Mouse (Mus musculus): ENCODE results near the gene Slc7a10. TPM values are rescaled to one million over a fixed set of nuclear protein-coding genes. Genes with fewer than 3 reads are reported as not detected.

The Slc7a10 gene
- not detected in 2 replicates for total RNA-seq (2012; rRNA removed)
- polyA plus RNA-seq (2012; ENCODE audit: insufficient read depth in 1 of 2, insufficient read length in 2 of 2, low read depth in 1 of 2, low replicate concordance in 2 of 2, missing spikeins in 1 of 2) = not detected

DNA sequence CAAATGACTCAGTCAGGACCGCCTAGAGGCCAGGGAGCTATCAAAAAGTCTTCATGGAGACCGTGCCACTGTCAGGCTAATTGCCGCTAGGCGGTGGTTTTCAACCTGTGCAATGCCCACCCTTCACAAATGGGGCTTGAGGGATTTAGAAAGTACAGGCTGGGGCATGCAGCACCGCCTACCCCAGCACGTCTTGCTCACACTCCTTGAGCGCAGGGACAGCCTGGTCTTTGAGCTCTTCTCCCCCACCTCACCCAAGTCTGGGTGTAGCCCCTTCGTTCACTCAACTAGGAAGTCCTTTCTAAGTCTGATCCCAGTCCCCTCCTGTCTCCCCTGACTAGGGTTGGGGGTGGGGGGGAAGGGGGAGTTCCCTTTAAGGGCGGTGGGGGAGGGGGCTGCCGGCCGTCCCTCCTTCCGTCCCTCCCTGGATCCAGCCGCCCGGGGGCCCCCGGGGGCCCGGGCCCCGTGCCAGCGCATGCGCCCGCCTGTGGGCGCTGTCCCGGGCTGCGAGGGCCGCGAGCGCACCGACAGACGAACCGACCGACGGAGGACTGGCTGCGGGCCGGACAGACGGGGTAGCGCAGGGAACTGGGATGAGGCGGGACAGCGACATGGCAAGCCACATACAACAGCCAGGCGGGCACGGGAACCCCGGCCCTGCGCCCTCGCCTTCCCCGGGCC, at the start of gene Slc7a10:
Gene Slc7a10, plus strand, starts transcription at position 497 of the 681 bp plus-strand sequence.
- H3K9ac ChIP-seq (ENCODE audit: control insufficient read depth, low read depth, low read length, poor library complexity, severe bottlenecking) = no peak within 1 kb of the TSS
- no peak within 1 kb of the TSS for H3K4me3 ChIP-seq (ENCODE audit: control insufficient read depth in 1 of 2, insufficient read depth in 1 of 2, low read depth in 2 of 2, low read length in 2 of 2)
- H3K27me3 ChIP-seq (ENCODE audit: control insufficient read depth in 1 of 2, insufficient read depth in 2 of 2, low read length in 2 of 2) = no peaks in the 10 kb centered on the region

DNA sequence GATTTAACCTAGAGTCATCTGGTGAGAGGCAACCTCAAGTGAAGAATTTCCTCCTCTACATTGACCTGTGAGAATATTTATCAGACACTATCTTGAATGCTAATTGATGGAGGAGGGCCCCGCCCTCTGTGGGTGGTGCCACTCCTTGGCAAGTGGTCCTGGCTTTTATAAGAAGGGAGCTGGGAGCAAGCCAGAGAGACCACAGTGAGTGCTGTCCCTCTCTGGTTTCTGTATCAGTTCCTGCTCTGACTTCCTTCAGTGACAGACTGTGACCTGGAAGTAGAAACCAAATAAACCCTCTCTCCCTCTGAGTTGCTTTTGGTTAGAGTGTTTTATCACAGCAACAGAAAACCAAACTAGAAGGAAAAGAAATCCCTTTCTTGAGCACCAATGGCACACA, 48.7 kb upstream of the Slc7a10 start:
- TF ChIP-seq HCFC1 (IDR thresholded peaks at IDR 0.05; ENCODE audit: low read depth, low read length) = no peak
- TF ChIP-seq POLR2A (IDR thresholded peaks at IDR 0.05; ENCODE audit: control insufficient read depth in 1 of 2, insufficient read depth in 1 of 2, low read depth in 1 of 2, low read length in 2 of 2, poor library complexity in 1 of 2) = no peak
- Histone ChIP-seq H3K4me1 (ENCODE audit: control insufficient read depth in 1 of 2, insufficient read depth in 2 of 2, low read length in 2 of 2) (no peaks in the 10 kb centered on the region), H3K27me3 (ENCODE audit: control insufficient read depth in 1 of 2, insufficient read depth in 2 of 2, low read length in 2 of 2) (no peaks in the 10 kb centered on the region; a peak in 1 of 4 replicates), H3K4me3 (ENCODE audit: control insufficient read depth in 1 of 2, insufficient read depth in 1 of 2, low read depth in 2 of 2, low read length in 2 of 2) (no peak overlapping the region), H3K79me2 (ENCODE audit: control insufficient read depth, insufficient read depth, low read length, poor library complexity) (no peaks in the 10 kb centered on the region), H3K27ac (ENCODE audit: control insufficient read depth, low read depth, low read length) (no peak overlapping the region), H3K36me3 (ENCODE audit: control insufficient read depth in 1 of 2, insufficient read depth in 2 of 2, low read length in 2 of 2) (no peaks in the 10 kb centered on the region), H3K9me3 (replicated peaks; ENCODE audit: insufficient read depth, low read length) (no peaks in the 10 kb centered on the region), H3K9ac (ENCODE audit: control insufficient read depth, low read depth, low read length, poor library complexity, severe bottlenecking) (no peak overlapping the region)
- DNase-seq (ENCODE audit: low read depth, low spot score) = no peak

More for the DNA sequence above, at the start of gene Slc7a10:
- no peak for DNase-seq (ENCODE audit: low read depth, low spot score)
- no peak within 1 kb of the TSS for H3K27ac ChIP-seq (ENCODE audit: control insufficient read depth, low read depth, low read length)
- H3K79me2 ChIP-seq (ENCODE audit: control insufficient read depth, insufficient read depth, low read length, poor library complexity) = no peaks in the 10 kb centered on the region
- H3K36me3 ChIP-seq (ENCODE audit: control insufficient read depth in 1 of 2, insufficient read depth in 2 of 2, low read length in 2 of 2) = no peaks in the 10 kb centered on the region
- no peaks in the 10 kb centered on the region for H3K9me3 ChIP-seq (replicated peaks; ENCODE audit: insufficient read depth, low read length)
- H3K4me1 ChIP-seq (ENCODE audit: control insufficient read depth in 1 of 2, insufficient read depth in 2 of 2, low read length in 2 of 2) = no peaks in the 10 kb centered on the region
- TF ChIP-seq SIN3A (IDR thresholded peaks at IDR 0.05; ENCODE audit: low read length) = no peak
- TF ChIP-seq CHD2 (IDR thresholded peaks at IDR 0.05; ENCODE audit: low read length) = no peak
- no peak for TF ChIP-seq ELF1 (IDR thresholded peaks at IDR 0.05; ENCODE audit: low read depth, low read length)
- no peak for TF ChIP-seq GATA1 (IDR thresholded peaks at IDR 0.05; ENCODE audit: low read depth, low read length)
- no peak for TF ChIP-seq JUND (IDR thresholded peaks at IDR 0.05; ENCODE audit: low read depth, low read length)
- TF ChIP-seq TAL1 (IDR thresholded peaks at IDR 0.05; ENCODE audit: low read length) = no peak
- no peak for TF ChIP-seq MAZ (IDR thresholded peaks at IDR 0.05; ENCODE audit: low read depth, low read length)
- TF ChIP-seq CTCF (IDR thresholded peaks at IDR 0.05 in 2 of 3, conservative IDR thresholded peaks at IDR 0.05 in 1 of 3; ENCODE audit: control insufficient read depth in 1 of 3, insufficient read depth in 1 of 3, low read depth in 2 of 3, low read length in 3 of 3, poor library complexity in 1 of 3, severe bottlenecking in 1 of 3) = no peak
- no peak for TF ChIP-seq POLR2AphosphoS5 (IDR thresholded peaks at IDR 0.05; ENCODE audit: borderline replicate concordance, low read depth, low read length)
- TF ChIP-seq RCOR1 (IDR thresholded peaks at IDR 0.05; ENCODE audit: low read depth, low read length) = no peak
- no peak for TF ChIP-seq MAX (IDR thresholded peaks at IDR 0.05; ENCODE audit: low read length)
- TF ChIP-seq HCFC1 (IDR thresholded peaks at IDR 0.05; ENCODE audit: low read depth, low read length) = no peak
- TF ChIP-seq EP300 (IDR thresholded peaks at IDR 0.05; ENCODE audit: low read depth in 1 of 2, low read length in 2 of 2) = no peak
- no peak for TF ChIP-seq ZMIZ1 (IDR thresholded peaks at IDR 0.05; ENCODE audit: low read depth, low read length)

Measured in MEL (cell line).